Mouse (Mus musculus): Measurements from ENCODE around the gene Gan. TPM values are rescaled to one million over a fixed set of nuclear protein-coding genes. Genes with fewer than 3 reads are reported as not detected.

The Gan gene
- total and polyA plus RNA-seq, 3 experiments: 1.5 to 2.9 (median 2.8) TPM

- no peak overlapping the region for H3K9ac ChIP-seq (ENCODE audit: insufficient read depth, low read depth)
- H3K4me1 ChIP-seq (ENCODE audit: control insufficient read depth in 1 of 2, insufficient read depth in 2 of 2): peaks cover 12 to 22% of the 10 kb centered on the region in 2 experiments
- no peak overlapping the region for H3K4me2 ChIP-seq (ENCODE audit: insufficient read depth, low read depth, poor library complexity, severe bottlenecking)
- in situ Hi-C loops (cut with MboI; ENCODE audit: low pct_ligation_motif_present, low pct_unique_long_range_greater_than_20kb, low sequenced_read_pairs) (no loop called here), dilution Hi-C loops (cut with MboI; ENCODE audit: extremely low pct_ligation_motif_present, extremely low pct_unique_long_range_greater_than_20kb, low sequenced_read_pairs) (no loop called here)
- H3K36me3 ChIP-seq (replicated peaks in 1 of 2; ENCODE audit: control insufficient read depth in 1 of 2, insufficient read depth in 1 of 2, low read length in 1 of 2): no peaks in the 10 kb centered on the region
- H3K4me3 ChIP-seq (replicated peaks in 1 of 3; ENCODE audit: low read depth in 2 of 3, low read length in 2 of 3, poor library complexity in 1 of 3): no peak overlapping the region
- no peak overlapping the region for H3K27ac ChIP-seq (ENCODE audit: insufficient read depth, low read depth)
- DNase-seq (ENCODE audit: extremely low read depth): no peak
- TF ChIP-seq POLR2A (IDR thresholded peaks at IDR 0.05; ENCODE audit: low read depth, low read length): no peak
- TF ChIP-seq IRF4 (IDR thresholded peaks at IDR 0.05; ENCODE audit: low read depth, low read length): no peak
- TF ChIP-seq NRF1 (IDR thresholded peaks at IDR 0.05; ENCODE audit: low read depth, low read length): no peak
- TF ChIP-seq MAX (IDR thresholded peaks at IDR 0.05; ENCODE audit: low read length): no peak
- no peak for TF ChIP-seq SMC3 (IDR thresholded peaks at IDR 0.05; ENCODE audit: low read depth, low read length)
- TF ChIP-seq MXI1 (IDR thresholded peaks at IDR 0.05; ENCODE audit: low read depth, low read length): no peak
- TF ChIP-seq BHLHE40 (IDR thresholded peaks at IDR 0.05; ENCODE audit: low read depth, low read length): no peak
- no peak for TF ChIP-seq NELFE (IDR thresholded peaks at IDR 0.05; ENCODE audit: low read depth, low read length)
- no peak for TF ChIP-seq MYC (IDR thresholded peaks at IDR 0.05; ENCODE audit: low read depth, low read length)
- no peak for TF ChIP-seq E2F4 (IDR thresholded peaks at IDR 0.05; ENCODE audit: insufficient replicate concordance, low read depth, low read length)
- H3K79me2 ChIP-seq (replicated peaks; ENCODE audit: control insufficient read depth, extremely low read depth, insufficient read depth, poor library complexity, severe bottlenecking): no peaks in the 10 kb centered on the region
- H3K9me3 ChIP-seq (replicated peaks; ENCODE audit: low read length): no peaks in the 10 kb centered on the region
- H3K27me3 ChIP-seq (replicated peaks): no peaks in the 10 kb centered on the region
These were observed 64.5 kb downstream of the Gan start for GRCm38 (mm10) chr8:117222396-117222795.

- no peaks in the 10 kb centered on the region for H3K9me3 ChIP-seq (replicated peaks; ENCODE audit: low read length)
- dilution Hi-C loops (cut with MboI; ENCODE audit: extremely low pct_ligation_motif_present, extremely low pct_unique_long_range_greater_than_20kb, low sequenced_read_pairs): no loop called here
- H3K4me2 ChIP-seq (ENCODE audit: insufficient read depth, low read depth, poor library complexity, severe bottlenecking): peak overlapping the region; percentile 78
- H3K4me1 ChIP-seq (ENCODE audit: control insufficient read depth in 1 of 2, insufficient read depth in 2 of 2): peaks cover 3 to 17% of the 10 kb centered on the region in 2 experiments; a peak in 2 of 4 replicates
- peak; percentile 90 for DNase-seq (ENCODE audit: extremely low read depth)
- in situ Hi-C loops (cut with MboI; ENCODE audit: low pct_ligation_motif_present, low pct_unique_long_range_greater_than_20kb, low sequenced_read_pairs): no loop called here
- H3K4me3 ChIP-seq (replicated peaks in 1 of 3; ENCODE audit: low read depth in 2 of 3, low read length in 2 of 3, poor library complexity in 1 of 3): peak overlapping the region in 2 of 3 experiments; percentile 23 to 43
- peak overlapping the region; percentile 67 for H3K9ac ChIP-seq (ENCODE audit: insufficient read depth, low read depth)
- no peaks in the 10 kb centered on the region for H3K27me3 ChIP-seq (replicated peaks)
- H3K36me3 ChIP-seq (replicated peaks in 1 of 2; ENCODE audit: control insufficient read depth in 1 of 2, insufficient read depth in 1 of 2, low read length in 1 of 2): no peaks in the 10 kb centered on the region
- no peak overlapping the region for H3K27ac ChIP-seq (ENCODE audit: insufficient read depth, low read depth)
- no peaks in the 10 kb centered on the region for H3K79me2 ChIP-seq (replicated peaks; ENCODE audit: control insufficient read depth, extremely low read depth, insufficient read depth, poor library complexity, severe bottlenecking)
- TF ChIP-seq MAFK (IDR thresholded peaks at IDR 0.05; ENCODE audit: insufficient replicate concordance, low read length): no peak
- no peak for TF ChIP-seq CHD2 (IDR thresholded peaks at IDR 0.05; ENCODE audit: low read length)
- TF ChIP-seq MYC (IDR thresholded peaks at IDR 0.05; ENCODE audit: low read depth, low read length): 0 out of 2 replicates have a peak, but pooled peaks have one; percentile 43
- TF ChIP-seq SIN3A (IDR thresholded peaks at IDR 0.05; ENCODE audit: low read length): peak; percentile 84
- peak; percentile 59 for TF ChIP-seq HCFC1 (IDR thresholded peaks at IDR 0.05; ENCODE audit: low read depth, low read length)
- TF ChIP-seq TBP (conservative IDR thresholded peaks at IDR 0.05; ENCODE audit: low read depth, low read length): no peak
- no peak for TF ChIP-seq ZMIZ1 (IDR thresholded peaks at IDR 0.05; ENCODE audit: low read depth, low read length)
- TF ChIP-seq CHD1 (IDR thresholded peaks at IDR 0.05; ENCODE audit: low read depth, low read length): no peak
- no peak for TF ChIP-seq EP300 (IDR thresholded peaks at IDR 0.05; ENCODE audit: low read length)
- TF ChIP-seq NRF1 (IDR thresholded peaks at IDR 0.05; ENCODE audit: low read depth, low read length): no peak
- no peak for TF ChIP-seq JUN (IDR thresholded peaks at IDR 0.05; ENCODE audit: insufficient read depth, low read depth, low read length)
- no peak for TF ChIP-seq ZNF384 (IDR thresholded peaks at IDR 0.05; ENCODE audit: low read depth, low read length)
- TF ChIP-seq PAX5 (IDR thresholded peaks at IDR 0.05; ENCODE audit: low read length): no peak
- no peak; the same call in 1 of the 2 replicates for TF ChIP-seq NELFE (IDR thresholded peaks at IDR 0.05; ENCODE audit: low read depth, low read length)
- TF ChIP-seq TCF12 (IDR thresholded peaks at IDR 0.05; ENCODE audit: low read depth, low read length): peak; percentile 75; the same call in 1 of the 2 replicates
- no peak for TF ChIP-seq JUND (conservative IDR thresholded peaks at IDR 0.05; ENCODE audit: low read depth, low read length)
- TF ChIP-seq CTCF (conservative IDR thresholded peaks at IDR 0.05 in 1 of 2, IDR thresholded peaks at IDR 0.05 in 1 of 2; ENCODE audit: low read depth in 2 of 2, low read length in 2 of 2): peak; percentile 85 to 89
- no peak for TF ChIP-seq RCOR1 (conservative IDR thresholded peaks at IDR 0.05; ENCODE audit: low read depth, low read length)
- TF ChIP-seq MEF2A (IDR thresholded peaks at IDR 0.05; ENCODE audit: borderline replicate concordance, low read depth, low read length): no peak
- no peak for TF ChIP-seq POLR2AphosphoS2 (IDR thresholded peaks at IDR 0.05; ENCODE audit: low read depth, low read length)
- peak; percentile 54; the same call in 1 of the 2 replicates for TF ChIP-seq IRF4 (IDR thresholded peaks at IDR 0.05; ENCODE audit: low read depth, low read length)
- TF ChIP-seq UBTF (IDR thresholded peaks at IDR 0.05; ENCODE audit: low read depth, low read length): no peak
- peak; percentile 88 for TF ChIP-seq RAD21 (IDR thresholded peaks at IDR 0.05; ENCODE audit: low read depth, low read length)
- no peak for TF ChIP-seq USF2 (conservative IDR thresholded peaks at IDR 0.05; ENCODE audit: low read depth, low read length)
- TF ChIP-seq ETS1 (conservative IDR thresholded peaks at IDR 0.05; ENCODE audit: low read depth, low read length): peak; percentile 59; the same call in 1 of the 2 replicates
- peak; percentile 99 for TF ChIP-seq ELF1 (IDR thresholded peaks at IDR 0.05; ENCODE audit: low read depth, low read length)
- peak; percentile 54 for TF ChIP-seq POLR2A (IDR thresholded peaks at IDR 0.05; ENCODE audit: low read depth, low read length)
- no peak for TF ChIP-seq KAT2A (IDR thresholded peaks at IDR 0.05; ENCODE audit: insufficient replicate concordance, low read length)
- TF ChIP-seq SMC3 (IDR thresholded peaks at IDR 0.05; ENCODE audit: low read depth, low read length): peak; percentile 96
These were observed 66.7 kb downstream of the Gan start for GRCm38 (mm10) chr8:117224630-117225029.

Measured in CH12.LX (cell line).